Mouse (Mus musculus) myocyte (in vitro differentiated cells): ENCODE data around the gene Nr1h3.

ENCODE experiments used
- MAX ChIP-seq: IDR thresholded peaks from one replicate; pipeline ENCODE4 v1.6.1; 2011; ENCODE audit warnings: low read depth, mild to moderate bottlenecking, control low read depth
- MYOD1 ChIP-seq, 3 experiments: IDR thresholded peaks; one replicate each; pipeline ENCODE4 v1.6.1; 2011; ENCODE audit warnings: control low read depth in 2 of 3, low read depth in 2 of 3, mild to moderate bottlenecking in 2 of 3, moderate library complexity in 1 of 3; ENCODE audit not compliant: insufficient read length in 2 of 3, control insufficient read depth in 1 of 3
- POLR2A ChIP-seq: IDR thresholded peaks from one replicate; pipeline ENCODE4 v1.6.1; 2011; ENCODE audit warnings: low read depth, mild to moderate bottlenecking, control low read depth, moderate library complexity; ENCODE audit not compliant: insufficient read length
- REST ChIP-seq: IDR thresholded peaks from one replicate; pipeline ENCODE4 v1.6.1; 2011; ENCODE audit warnings: mild to moderate bottlenecking, control low read depth, moderate library complexity; ENCODE audit not compliant: insufficient read depth, insufficient read length
- TCF12 ChIP-seq: IDR thresholded peaks from one replicate; pipeline ENCODE4 v1.6.1; 2011; ENCODE audit warnings: mild to moderate bottlenecking, control low read depth; ENCODE audit not compliant: poor library complexity, insufficient read depth, severe bottlenecking
- TCF3 ChIP-seq: IDR thresholded peaks from one replicate; pipeline ENCODE4 v1.6.1; 2011; ENCODE audit warnings: low read depth, control low read depth; ENCODE audit not compliant: insufficient read length
- USF1 ChIP-seq: IDR thresholded peaks from one replicate; pipeline ENCODE4 v1.6.1; 2011; ENCODE audit warnings: low read depth, mild to moderate bottlenecking, control low read depth, moderate library complexity

- TF ChIP-seq POLR2A (no peak), MYOD1 (IDR thresholded peaks at IDR 0.05; ENCODE audit: control insufficient read depth in 1 of 3, insufficient read length in 2 of 3, low read depth in 2 of 3) (peak in 2 of 3 experiments; percentile 9 to 10), MAX (no peak), TCF12 (no peak), REST (peak; percentile 71), USF1 (no peak), TCF3 (no peak)
These were observed 22.8 kb downstream of the Nr1h3 start for GRCm38 (mm10) chr2:91179825-91180224.
